Mouse (Mus musculus) testis, adult 2 months (tissue): ENCODE measurements around the gene Ifit1.
"Not testable (repeated sequence)": the region's sequence is repeated elsewhere in the genome, so short reads cannot be mapped to it uniquely, and the experiment has no call there.

Experiments used
- CTCF ChIP-seq: fragments of 200-500 bp; IDR thresholded peaks from 2 replicates; pipeline ENCODE4 v1.5.1; 2012; ENCODE audit warnings: low read depth, mild to moderate bottlenecking, inconsistent platforms, low read length, moderate library complexity; ENCODE audit not compliant: control insufficient read depth, insufficient read depth, insufficient replicate concordance
- POLR2A ChIP-seq: fragments of 200-500 bp; IDR thresholded peaks from 2 replicates; pipeline ENCODE4 v1.6.1; 2012; ENCODE audit warnings: low read depth, mild to moderate bottlenecking, inconsistent platforms, low read length, moderate library complexity; ENCODE audit not compliant: control insufficient read depth

GRCm38 (mm10) chr19:34612243-34613001 is 28.2 kb upstream of the Ifit1 start:
- not testable (repeated sequence) for TF ChIP-seq CTCF, POLR2A
